Mouse (Mus musculus): ENCODE data around the gene Diaph2.
"Not testable (repeated sequence)": the region's sequence is repeated elsewhere in the genome, so short reads cannot be mapped to it uniquely, and the experiment has no call there.

The Diaph2 gene

GRCm38 (mm10) chrX:130350808-130351435 is 601.4 kb downstream of the Diaph2 start:
- DNase-seq: no peak

DNA sequence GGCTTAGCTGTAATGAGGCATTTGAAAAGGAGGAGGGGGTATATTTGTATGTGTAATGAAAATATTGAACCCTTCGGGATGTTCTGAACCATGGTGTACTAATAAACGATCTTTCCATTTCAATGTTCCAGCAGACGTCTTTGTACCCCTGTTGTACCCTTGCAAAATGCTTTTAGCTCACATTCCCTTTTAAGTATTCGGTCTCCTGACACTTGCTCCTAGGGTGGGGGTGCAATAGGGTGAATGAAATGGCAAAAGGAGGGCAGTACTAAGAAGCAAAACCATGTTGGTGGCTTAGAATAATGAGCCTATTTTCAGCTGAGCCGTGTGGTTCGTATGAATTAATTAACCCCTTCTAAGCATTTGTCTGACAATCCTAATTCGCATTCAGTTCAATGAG is 601.9 kb downstream of the Diaph2 start:
- no peak for DNase-seq

DNA sequence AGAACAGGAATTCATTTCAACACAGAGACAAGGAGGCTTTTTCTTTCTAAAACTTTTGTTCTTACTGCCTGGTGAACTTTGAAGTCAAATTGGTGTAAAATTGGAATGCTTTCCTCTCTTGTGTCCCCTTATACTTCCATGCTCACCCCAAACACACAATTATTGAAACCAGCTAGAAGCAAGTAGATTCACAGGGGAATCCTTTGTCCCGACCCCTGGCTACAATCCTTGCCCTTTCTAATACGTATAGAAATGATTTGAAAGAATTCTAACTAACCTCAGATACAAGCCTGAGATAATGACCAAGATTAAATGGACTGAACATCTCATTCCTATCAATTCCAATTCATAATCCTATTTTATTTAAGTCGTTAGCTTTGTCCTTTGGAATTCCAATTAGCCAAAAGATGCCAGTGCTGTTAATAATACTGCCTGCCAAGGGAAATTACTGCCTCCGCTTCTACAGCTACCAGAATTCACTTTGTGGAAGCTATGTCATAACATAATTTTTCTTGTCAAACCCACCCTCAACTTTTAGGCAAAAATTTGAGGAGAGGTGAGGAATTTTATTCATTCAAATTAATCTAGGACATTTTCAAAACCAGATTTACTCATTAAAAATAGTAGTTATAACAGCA is 644.1 kb downstream of the Diaph2 start:
- DNase-seq: no peak

DNA sequence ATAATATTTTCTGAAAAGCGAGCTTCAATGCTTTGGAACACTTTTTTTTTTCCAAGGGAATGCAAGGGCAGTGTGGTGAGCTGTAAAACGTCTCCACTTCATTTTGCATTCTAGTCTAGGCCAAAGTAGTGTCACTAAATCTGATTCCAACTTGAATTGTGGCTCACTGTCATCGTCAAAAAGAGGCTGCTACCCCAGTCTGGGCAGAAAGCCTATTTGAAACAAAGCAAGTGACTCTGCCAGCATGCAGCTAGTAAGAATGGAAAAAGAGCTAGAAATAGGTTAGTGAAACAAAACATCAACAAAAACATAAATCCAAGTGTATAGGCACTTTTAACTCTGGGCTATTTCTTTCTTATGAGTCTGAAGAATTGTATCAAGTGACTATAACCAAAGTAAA is 653.7 kb downstream of the Diaph2 start:
- no peak for DNase-seq

DNA sequence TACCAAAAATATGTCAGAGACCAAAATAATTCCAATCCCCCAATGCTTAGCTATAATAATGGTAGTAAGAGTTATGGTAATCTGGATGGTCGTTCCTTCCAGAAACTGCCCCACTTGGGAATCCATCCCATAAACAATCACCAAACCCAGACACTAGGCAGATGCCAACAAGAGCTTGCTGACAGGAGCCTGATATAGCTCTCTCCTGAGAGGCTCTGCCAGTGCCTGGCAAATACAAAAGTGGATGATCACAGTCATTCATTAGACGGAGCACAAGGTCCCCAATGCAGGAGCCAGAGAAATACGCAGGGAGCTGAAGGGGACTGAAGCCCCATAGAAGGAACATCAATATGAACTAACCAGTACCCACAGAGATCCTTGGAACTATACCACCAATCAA is 657.9 kb downstream of the Diaph2 start:
- not testable (repeated sequence) for DNase-seq

DNA sequence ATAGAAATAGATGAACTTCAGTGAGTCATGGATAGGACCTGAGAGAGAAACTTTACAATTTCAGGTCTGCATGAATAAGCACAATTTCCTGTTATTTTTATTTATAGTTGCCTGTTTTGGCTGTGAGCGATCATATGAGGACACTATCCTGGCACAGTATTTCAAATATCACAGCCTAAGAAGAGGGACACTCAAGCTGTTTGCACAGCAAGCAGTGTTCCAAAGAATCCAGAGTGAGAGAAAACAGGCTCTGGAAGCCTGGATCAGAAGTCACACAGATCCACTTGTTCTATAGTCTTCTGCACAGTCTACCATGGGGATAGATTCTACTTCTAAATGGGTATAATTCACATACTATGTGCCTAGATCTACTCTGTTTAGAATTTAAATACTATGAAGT is 659.4 kb downstream of the Diaph2 start:
- no peak for DNase-seq

- no peak for DNase-seq
Measured at GRCm38 (mm10) chrX:130423134-130423533, 673.6 kb downstream of the Diaph2 start.

DNA sequence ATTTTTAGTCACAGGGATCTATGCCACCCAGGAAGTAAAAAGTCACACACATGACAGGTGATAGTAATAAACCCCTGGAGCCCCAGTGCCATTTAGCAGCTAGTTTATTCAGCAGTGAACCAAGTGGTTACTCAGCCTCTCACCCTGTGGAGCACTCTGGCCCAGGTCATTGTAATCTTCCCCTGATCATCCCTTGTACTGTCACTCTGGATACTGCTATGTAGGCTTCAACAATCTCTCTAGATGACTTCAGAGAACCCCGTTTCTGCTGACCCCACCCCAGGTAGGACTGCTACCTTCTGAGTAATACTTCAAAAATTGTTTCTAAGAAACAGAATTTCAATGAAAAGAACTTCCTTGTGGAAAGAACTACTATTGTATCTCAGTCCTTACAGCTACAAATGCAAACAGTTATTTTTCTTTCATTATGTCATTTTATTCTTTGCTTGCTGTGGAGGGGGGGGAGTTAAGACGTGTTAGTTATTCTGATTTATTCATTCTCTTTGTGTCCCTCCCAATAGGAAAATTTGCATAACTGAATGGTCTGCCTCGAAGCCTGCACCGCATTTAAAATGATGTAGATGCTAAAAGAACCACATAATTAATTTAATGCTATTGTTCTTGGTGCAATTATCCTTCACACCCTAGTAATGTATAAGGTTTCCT is 702.4 kb downstream of the Diaph2 start:
- no peak for DNase-seq

DNA sequence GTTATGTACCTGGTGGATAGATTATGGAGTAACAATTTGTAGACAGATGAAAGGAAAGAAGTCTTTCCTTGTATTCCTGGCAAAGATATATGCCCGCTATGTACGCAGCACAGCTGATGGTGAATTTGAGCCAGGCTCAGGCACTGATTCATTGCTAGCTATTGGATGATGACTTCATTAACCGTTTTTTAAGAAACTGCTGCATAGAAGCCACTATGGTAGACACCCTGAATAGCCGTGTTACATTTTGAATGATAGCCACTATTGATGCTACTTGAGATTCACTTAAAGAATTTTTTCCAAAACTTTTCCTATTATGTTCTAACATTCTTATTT is 702.9 kb downstream of the Diaph2 start:
- no peak for DNase-seq

- no peak for DNase-seq
Measured at GRCm38 (mm10) chrX:130473133-130473532, 723.6 kb downstream of the Diaph2 start.

DNA sequence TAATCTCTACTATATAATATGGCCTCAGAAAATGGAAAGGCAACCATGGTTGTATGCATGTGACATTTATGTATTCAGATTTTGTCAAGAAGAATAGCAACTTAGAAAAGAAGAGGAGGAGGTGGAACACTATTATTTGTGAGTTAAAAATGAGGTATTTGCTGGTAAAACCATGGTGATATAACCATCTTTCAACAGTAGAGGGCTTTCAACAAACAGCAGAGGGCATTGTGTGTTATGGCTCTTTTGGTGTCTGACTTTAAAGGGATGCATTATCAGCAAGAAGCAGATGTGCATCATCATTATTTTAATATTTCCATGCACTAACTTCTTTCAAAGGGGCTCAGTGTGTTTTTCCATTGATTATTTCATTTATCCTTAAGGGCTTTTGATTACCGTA is 731.3 kb downstream of the Diaph2 start:
- no peak for DNase-seq

DNA sequence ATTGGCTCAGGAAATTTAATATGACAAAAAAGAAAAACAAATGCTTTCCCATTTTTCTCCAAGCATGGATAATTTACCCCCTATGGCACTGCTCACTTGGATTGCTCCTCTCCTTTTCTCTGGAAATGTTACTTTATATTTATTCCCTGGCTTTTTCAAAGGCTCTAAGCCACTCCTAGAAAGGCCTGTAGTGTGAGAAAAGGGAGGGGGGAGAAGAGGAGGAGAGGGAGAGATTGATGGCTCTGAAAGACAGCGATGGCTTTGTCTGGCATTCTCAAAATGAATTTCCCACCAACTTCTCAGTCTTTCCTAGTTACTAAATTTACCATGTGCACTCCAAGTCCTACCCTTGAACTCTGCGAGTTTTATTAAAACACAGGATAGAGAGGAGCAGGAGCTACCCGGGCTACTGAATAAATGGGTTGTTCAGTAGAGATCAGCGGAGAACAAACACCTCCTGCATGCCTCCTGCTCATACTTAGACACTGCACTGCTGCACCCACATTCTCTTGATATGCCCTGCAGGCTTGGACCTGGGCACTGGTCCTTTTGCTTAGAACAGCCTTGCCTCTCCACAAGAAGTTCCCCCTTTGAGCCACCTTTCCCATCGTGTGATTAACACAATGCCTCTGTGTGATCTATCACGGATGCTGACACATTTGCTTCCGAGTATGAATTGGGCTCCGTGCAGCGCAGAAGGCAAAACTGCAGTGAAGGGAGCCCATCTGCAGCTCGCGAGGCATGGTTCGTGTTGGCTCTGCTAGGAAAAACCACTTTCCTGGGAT is 753.3 kb downstream of the Diaph2 start:
- DNase-seq: no peak

DNA sequence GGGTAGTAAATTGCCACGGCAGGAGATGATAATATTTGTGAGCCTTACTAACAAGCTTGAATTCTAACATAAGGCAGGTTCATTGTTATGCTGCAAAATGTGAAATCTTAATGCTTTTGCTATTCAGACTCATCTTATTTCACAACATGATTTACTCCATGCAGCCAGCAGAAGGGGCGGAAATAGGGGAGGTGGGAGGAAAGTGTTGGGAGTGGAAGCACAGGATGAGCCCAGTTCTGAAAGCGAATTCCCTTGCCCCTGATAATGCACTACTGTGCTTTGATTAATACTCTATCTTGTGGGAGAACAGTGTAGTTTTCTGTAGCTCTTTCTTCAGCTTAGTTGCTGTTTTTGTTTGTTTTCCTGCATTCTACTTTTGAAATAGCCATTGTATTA is 753.9 kb downstream of the Diaph2 start:
- no peak for DNase-seq

DNA sequence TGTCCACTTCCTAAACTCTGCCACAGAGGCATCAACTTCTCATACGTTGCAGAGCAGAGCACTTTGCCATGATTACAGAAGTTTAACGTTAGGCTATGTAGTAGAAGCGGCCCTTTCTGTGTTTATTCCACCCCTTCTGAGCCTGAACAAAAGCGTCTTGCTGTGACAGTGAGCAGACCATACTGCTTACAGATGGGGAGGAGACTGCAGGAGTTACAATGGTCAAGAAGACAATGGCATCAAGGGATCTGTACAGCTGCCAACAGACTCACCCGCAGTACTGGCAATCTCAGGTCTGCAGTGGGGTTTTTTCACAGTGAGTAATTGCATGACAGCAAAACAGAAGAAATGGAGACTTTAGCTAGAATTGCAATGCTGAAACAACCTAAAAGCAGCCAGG is 756.1 kb downstream of the Diaph2 start:
- no peak for DNase-seq

All from thymus, adult 18-20 months (tissue).